Mouse (Mus musculus): ENCODE measurements around the gene Magi1.

Gene Magi1

DNA sequence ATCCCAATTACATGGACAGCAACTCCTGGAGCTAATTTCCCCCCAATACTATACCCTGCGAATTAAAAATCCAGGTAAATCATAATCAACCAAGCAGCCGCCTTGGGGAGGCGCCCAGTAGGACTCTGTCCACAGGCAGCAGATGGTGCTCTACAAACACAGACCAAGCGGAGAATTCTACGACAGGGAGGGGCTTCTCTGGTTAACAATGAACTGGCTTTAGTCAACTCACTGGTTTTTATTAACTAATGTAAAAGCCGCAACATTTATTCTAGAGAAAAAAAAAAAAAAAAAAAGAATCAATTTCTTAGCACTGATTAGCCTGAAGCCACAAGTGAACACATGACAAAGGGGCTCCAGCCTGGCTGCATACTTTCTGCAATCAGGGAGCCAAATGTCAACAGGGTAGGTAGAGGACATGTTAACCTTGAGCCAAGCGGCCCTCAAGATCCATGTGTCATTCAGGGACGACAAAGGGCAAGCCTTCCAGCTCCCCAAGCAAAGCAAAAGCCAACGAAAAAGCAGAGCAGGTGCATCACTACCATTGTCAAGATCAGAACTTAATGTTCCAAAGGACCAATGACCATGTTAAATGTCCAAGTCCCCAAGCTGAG lies 114.0 kb downstream of the Magi1 start:
- no peaks in the 10 kb centered on the region for H3K36me3 ChIP-seq (ENCODE audit: control insufficient read depth, insufficient read depth, low read length, poor library complexity, severe bottlenecking)
- DNase-seq (ENCODE audit: low read depth, low spot score), result no peak
- H3K27me3 ChIP-seq (ENCODE audit: control insufficient read depth, insufficient read depth, low read length, poor library complexity, severe bottlenecking), result no peaks in the 10 kb centered on the region

DNA sequence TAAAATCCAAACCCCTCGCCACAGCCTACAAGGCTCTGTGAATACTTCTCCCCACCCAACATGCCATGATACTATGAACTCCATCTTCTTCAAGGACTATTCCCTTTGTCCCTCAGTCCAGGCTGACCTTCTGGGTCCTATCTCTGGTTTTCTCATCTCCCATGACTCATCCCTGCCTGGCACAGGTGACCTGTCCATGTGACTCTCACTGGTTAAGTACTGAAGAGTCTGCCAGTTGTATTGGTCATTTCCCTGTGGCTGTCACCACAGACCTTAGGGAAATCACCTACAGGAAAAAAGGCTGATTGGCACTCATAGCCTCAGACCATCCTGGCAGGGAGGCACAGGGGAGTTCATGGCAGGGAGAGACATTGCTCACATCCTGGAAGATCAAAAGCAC lies 117.8 kb downstream of the Magi1 start:
- no peaks in the 10 kb centered on the region for H3K36me3 ChIP-seq (ENCODE audit: control insufficient read depth, insufficient read depth, low read length, poor library complexity, severe bottlenecking)
- H3K27me3 ChIP-seq (ENCODE audit: control insufficient read depth, insufficient read depth, low read length, poor library complexity, severe bottlenecking), result no peaks in the 10 kb centered on the region
- no peak for DNase-seq (ENCODE audit: low read depth, low spot score)

GRCm38 (mm10) chr6:94164753-94165536 lies 118.8 kb downstream of the Magi1 start:
- no peak for DNase-seq (ENCODE audit: low read depth, low spot score)
- Histone ChIP-seq H3K27me3 (ENCODE audit: control insufficient read depth, insufficient read depth, low read length, poor library complexity, severe bottlenecking) (no peaks in the 10 kb centered on the region), H3K36me3 (ENCODE audit: control insufficient read depth, insufficient read depth, low read length, poor library complexity, severe bottlenecking) (no peaks in the 10 kb centered on the region)

DNA sequence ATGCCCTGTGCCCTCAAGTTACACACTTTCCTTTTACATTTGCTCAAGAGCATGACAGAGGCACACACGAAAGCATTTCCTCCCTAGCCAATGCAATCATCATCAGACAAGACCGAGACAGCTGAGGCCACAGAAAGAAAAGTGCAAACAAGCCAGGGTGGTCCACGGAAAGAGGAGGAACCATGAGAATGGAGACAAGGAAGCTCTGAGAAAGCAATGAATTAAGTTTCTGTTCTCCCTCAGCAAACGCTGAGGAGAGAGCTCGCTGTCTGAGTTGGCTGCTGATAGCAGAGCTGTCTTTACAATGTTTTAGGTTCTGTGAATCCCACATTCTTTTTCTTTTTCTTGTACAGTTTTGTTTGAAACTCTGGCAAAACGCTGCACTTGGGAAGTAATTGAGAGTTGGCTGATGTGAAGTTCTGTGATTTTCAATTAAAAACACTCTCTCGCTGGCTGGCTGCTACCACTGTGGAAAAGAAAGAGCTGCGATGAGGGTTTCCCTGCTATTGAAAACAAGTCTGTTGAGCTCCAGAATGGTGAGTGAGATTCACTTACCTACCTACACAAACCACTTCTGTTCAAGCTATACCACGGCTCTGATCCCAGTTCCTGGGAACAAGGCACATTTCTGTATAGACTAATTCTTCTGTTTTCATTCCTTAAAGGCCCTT lies 120.3 kb downstream of the Magi1 start:
- Histone ChIP-seq H3K27me3 (ENCODE audit: control insufficient read depth, insufficient read depth, low read length, poor library complexity, severe bottlenecking) (no peaks in the 10 kb centered on the region), H3K36me3 (ENCODE audit: control insufficient read depth, insufficient read depth, low read length, poor library complexity, severe bottlenecking) (no peaks in the 10 kb centered on the region)
- no peak for DNase-seq (ENCODE audit: low read depth, low spot score)

DNA sequence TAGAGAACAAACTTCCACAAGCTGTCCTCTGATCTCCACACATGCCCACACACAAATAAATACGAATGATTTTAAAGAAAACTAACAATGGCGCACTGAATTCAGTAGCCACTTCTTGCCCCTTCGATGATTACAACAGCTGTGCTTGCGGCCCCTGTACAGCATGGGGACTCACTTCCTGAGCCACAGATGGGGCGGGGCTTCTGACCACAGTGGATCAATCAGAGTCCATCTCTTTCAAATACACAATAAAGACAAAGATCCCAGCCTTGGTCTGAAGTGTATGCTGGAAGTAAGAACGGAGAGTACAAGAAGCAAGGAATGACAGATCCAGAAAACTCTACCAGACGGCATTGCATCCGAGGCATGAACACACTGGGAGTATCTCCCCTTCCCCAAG lies 120.8 kb downstream of the Magi1 start:
- DNase-seq (ENCODE audit: low read depth, low spot score), result no peak
- Histone ChIP-seq H3K27me3 (ENCODE audit: control insufficient read depth, insufficient read depth, low read length, poor library complexity, severe bottlenecking) (no peaks in the 10 kb centered on the region), H3K36me3 (ENCODE audit: control insufficient read depth, insufficient read depth, low read length, poor library complexity, severe bottlenecking) (no peaks in the 10 kb centered on the region)

- Histone ChIP-seq H3K27me3 (ENCODE audit: control insufficient read depth, insufficient read depth, low read length, poor library complexity, severe bottlenecking) (no peaks in the 10 kb centered on the region), H3K36me3 (ENCODE audit: control insufficient read depth, insufficient read depth, low read length, poor library complexity, severe bottlenecking) (no peaks in the 10 kb centered on the region)
- no peak for DNase-seq (ENCODE audit: low read depth, low spot score)
These were observed 124.5 kb downstream of the Magi1 start for GRCm38 (mm10) chr6:94159256-94159655.

GRCm38 (mm10) chr6:94158119-94158848 lies 125.4 kb downstream of the Magi1 start:
- Histone ChIP-seq H3K27me3 (ENCODE audit: control insufficient read depth, insufficient read depth, low read length, poor library complexity, severe bottlenecking) (no peaks in the 10 kb centered on the region), H3K36me3 (ENCODE audit: control insufficient read depth, insufficient read depth, low read length, poor library complexity, severe bottlenecking) (no peaks in the 10 kb centered on the region)
- no peak for DNase-seq (ENCODE audit: low read depth, low spot score)

DNA sequence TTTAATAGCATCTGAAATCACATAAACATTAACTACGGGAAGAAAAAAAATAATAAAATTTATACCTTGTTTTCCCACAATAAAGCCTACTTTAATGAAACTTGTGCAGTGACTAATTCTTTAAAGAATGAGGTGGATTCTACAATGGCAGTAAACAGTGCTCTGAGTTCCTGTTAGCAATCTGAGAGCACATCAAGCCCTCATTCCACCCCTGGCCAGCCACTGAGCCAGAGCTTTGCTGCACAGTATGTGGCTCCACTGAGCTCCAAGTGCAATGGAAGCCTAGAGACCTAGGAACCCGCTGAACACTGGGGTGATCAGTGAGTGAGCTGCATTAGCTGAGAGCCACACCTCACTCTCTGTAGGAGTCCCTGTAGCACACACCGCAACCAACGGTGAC lies 127.7 kb downstream of the Magi1 start:
- H3K36me3 ChIP-seq (ENCODE audit: control insufficient read depth, insufficient read depth, low read length, poor library complexity, severe bottlenecking), result no peaks in the 10 kb centered on the region
- H3K27me3 ChIP-seq (ENCODE audit: control insufficient read depth, insufficient read depth, low read length, poor library complexity, severe bottlenecking), result no peaks in the 10 kb centered on the region
- DNase-seq (ENCODE audit: low read depth, low spot score), result no peak

GRCm38 (mm10) chr6:94154854-94155601 lies 128.7 kb downstream of the Magi1 start:
- Histone ChIP-seq H3K36me3 (ENCODE audit: control insufficient read depth, insufficient read depth, low read length, poor library complexity, severe bottlenecking) (no peaks in the 10 kb centered on the region), H3K27me3 (ENCODE audit: control insufficient read depth, insufficient read depth, low read length, poor library complexity, severe bottlenecking) (no peaks in the 10 kb centered on the region)
- no peak for DNase-seq (ENCODE audit: low read depth, low spot score)

DNA sequence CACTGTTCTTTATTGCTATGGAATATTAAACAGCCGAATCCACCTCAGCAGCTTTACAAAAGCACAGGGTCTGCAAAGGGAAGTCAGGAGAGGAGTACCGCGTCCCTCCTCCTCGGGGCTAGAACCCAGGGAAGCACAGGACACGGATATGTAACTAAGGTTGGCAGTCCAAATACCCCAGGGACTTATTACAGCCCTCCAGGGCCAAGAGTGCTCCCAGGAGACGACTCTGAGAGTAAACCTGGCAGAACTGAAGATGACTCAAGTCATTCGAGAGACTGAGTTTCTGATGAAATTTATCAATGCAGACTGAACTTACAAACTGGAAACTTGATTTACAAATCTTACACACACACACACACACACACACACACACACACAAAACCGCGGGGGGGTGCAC lies 130.8 kb downstream of the Magi1 start:
- no peak for DNase-seq (ENCODE audit: low read depth, low spot score)
- no peaks in the 10 kb centered on the region for H3K27me3 ChIP-seq (ENCODE audit: control insufficient read depth, insufficient read depth, low read length, poor library complexity, severe bottlenecking)
- no peaks in the 10 kb centered on the region for H3K36me3 ChIP-seq (ENCODE audit: control insufficient read depth, insufficient read depth, low read length, poor library complexity, severe bottlenecking)

GRCm38 (mm10) chr6:94150876-94151275 lies 132.8 kb downstream of the Magi1 start:
- H3K27me3 ChIP-seq (ENCODE audit: control insufficient read depth, insufficient read depth, low read length, poor library complexity, severe bottlenecking), result no peaks in the 10 kb centered on the region
- DNase-seq (ENCODE audit: low read depth, low spot score), result no peak

GRCm38 (mm10) chr6:94149800-94150199 lies 133.9 kb downstream of the Magi1 start:
- no peak for DNase-seq (ENCODE audit: low read depth, low spot score)
- no peaks in the 10 kb centered on the region for H3K27me3 ChIP-seq (ENCODE audit: control insufficient read depth, insufficient read depth, low read length, poor library complexity, severe bottlenecking)
- no peaks in the 10 kb centered on the region for H3K36me3 ChIP-seq (ENCODE audit: control insufficient read depth, insufficient read depth, low read length, poor library complexity, severe bottlenecking)

More at GRCm38 (mm10) chr6:94150876-94151275, 132.8 kb downstream of the Magi1 start:
- no peaks in the 10 kb centered on the region for H3K36me3 ChIP-seq (ENCODE audit: control insufficient read depth, insufficient read depth, low read length, poor library complexity, severe bottlenecking)

- no peak for DNase-seq (ENCODE audit: low read depth, low spot score)
- no peaks in the 10 kb centered on the region for H3K27me3 ChIP-seq (ENCODE audit: control insufficient read depth, insufficient read depth, low read length, poor library complexity, severe bottlenecking)
- H3K36me3 ChIP-seq (ENCODE audit: control insufficient read depth, insufficient read depth, low read length, poor library complexity, severe bottlenecking), result no peaks in the 10 kb centered on the region
These were observed 137.6 kb downstream of the Magi1 start for GRCm38 (mm10) chr6:94146206-94146493.

GRCm38 (mm10) chr6:94145430-94146205 lies 138.1 kb downstream of the Magi1 start:
- DNase-seq (ENCODE audit: low read depth, low spot score), result no peak
- Histone ChIP-seq H3K27me3 (ENCODE audit: control insufficient read depth, insufficient read depth, low read length, poor library complexity, severe bottlenecking) (no peaks in the 10 kb centered on the region), H3K36me3 (ENCODE audit: control insufficient read depth, insufficient read depth, low read length, poor library complexity, severe bottlenecking) (no peaks in the 10 kb centered on the region)

Data from splenic B cell, adult 2 months (primary cell).